Mouse (Mus musculus): ENCODE measurements at regions not wholly inside any gene's neighbourhood (a gene's known extent, or its start where the extent isn't known, plus 50 kb on each side); places are given as distances from the start of the nearest gene placed in this dataset.

- TF ChIP-seq POLR2A (IDR thresholded peaks at IDR 0.05; ENCODE audit: insufficient read depth, low read depth, low read length) (no peak), CTCF (IDR thresholded peaks at IDR 0.05) (no peak), EP300 (IDR thresholded peaks at IDR 0.05; ENCODE audit: insufficient read depth, low read depth, low read length) (no peak)
Observed at GRCm38 (mm10) chr1:91744076-91744475, 57.2 kb upstream of the Twist2 start.
